Mouse (Mus musculus): ENCODE results near the gene Med25. TPM values are rescaled to one million over a fixed set of nuclear protein-coding genes. Genes with fewer than 3 reads are reported as not detected.

Gene Med25
- polyA plus RNA-seq (2015; fragmentation: Nextera tagmentation; extraction: Ambion mirVana), result 39.9 and 44.7 TPM in 2 replicates

DNA sequence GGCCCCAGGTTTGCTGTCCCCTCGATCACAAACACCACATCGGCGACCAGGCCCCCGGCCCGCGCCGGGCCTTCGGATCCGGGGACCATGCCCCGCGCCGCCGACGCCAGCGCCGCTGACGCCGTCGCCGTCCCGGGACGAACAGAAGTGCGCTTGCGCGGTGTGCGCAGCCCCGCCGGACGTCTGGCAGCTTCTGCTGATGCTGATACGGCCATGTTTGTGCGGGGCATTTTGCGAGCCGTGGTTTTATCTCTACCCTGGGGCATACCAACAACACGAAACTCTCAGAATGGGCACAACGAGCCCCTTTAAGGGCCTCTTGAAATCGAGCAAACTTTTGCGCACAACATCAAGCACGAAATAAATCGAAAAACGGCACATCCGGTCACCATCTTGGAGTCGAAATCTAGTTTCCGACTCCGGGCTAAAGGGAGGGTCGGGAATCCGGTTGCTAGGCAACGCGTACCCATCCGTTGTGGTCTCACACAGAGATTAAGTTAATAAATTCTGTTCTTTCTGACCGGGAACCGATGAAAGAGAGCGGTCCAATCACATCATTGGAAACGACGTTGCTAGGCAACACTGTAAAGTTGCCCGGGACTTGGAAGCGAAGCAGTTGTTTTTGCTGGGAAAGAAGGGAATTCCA, at the start of gene Med25:
Gene Med25 (minus strand): TSS at position 437 of the 646 bp plus-strand sequence.

DNA sequence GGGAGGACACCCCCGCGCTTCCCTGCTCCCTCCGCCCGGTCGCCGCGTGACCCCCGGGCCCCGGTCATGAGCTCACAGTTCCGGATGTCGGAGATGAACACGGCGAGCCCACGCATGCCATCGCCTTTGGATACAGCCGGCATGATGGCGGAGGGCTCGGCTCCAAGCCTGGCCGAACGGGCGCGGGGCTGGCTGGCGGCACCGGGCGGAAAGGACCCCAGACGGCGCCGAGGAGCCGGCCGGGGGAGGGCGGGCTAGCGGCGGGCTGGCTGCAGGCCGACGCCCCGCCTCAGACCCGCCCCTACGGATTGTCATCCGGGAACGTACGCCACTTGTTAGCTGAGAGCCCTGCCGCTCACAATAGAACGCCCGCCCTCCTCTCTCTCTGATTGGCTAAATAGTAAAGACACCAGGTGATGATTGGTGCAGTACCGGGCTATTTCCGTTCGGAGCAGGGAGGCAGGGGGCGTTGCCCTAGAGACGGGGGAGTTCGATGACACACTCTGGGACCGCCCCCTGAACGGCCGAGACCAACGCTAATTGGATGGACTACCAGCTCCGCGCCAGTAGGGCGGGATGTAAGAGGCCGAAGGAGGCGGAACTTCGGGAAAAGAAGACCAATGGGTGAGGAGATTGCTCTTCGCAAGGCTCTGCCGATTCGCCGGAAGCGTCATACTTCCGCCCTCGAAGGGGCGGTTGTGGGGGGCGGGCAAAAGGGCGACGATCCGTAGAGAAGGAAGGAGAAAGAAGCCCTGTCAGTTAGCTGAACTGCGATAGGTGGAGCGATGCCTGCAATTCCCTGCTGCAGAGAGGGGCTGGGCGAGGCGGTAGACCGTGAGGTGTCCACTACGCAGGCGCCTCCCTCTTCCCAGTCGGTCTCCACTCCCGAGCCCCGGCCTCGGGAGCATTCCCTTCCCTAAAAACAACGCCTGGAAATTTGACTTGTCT, 37.0 kb upstream of the Med25 start, which contains the start of gene Ap2a1:
Gene Ap2a1 (minus strand): TSS at position 293 of the 948 bp plus-strand sequence.

DNA sequence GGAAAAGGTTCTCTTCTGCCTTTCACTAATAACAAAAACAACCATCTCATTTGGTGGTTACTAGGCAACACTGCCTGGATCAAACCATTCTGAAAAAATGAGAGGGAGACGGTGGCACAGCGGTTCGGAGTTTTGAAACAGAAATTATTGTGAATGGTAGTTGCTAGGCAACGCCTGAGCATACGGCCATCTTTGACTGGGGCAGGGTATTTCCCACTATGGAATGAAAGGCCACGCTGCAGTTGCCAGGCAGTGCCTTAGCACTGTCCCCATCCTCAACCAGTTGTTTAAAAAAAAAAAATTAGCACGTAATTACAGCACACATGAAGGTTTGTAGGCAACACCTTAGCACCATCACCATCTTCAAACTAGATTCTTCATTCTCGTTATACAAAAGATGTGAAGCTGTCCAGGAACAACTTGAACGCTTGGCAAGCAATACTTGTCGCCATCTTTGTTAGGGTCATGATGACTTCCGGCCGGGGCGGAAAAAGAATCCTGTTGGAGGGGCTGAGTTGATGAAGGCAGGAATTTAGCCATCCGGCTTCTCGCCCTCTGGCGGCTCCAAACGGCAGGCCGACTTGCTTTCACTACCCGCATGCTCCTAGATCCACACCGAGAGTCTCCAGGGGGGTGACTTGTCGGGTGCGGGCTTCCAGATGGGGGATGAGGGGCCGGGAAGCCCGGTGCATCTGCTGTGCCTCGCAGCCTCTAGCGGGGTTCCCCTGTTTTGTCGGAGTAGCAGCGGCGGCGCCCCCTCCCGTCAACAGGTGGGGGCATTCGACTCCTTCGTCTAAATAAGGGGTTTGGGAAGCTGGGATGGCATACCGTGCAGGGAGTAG, 3.3 kb upstream of the Med25 start, which contains the start of gene Fuz:
Gene Fuz (plus strand): TSS at position 487 of the 842 bp plus-strand sequence.

DNA sequence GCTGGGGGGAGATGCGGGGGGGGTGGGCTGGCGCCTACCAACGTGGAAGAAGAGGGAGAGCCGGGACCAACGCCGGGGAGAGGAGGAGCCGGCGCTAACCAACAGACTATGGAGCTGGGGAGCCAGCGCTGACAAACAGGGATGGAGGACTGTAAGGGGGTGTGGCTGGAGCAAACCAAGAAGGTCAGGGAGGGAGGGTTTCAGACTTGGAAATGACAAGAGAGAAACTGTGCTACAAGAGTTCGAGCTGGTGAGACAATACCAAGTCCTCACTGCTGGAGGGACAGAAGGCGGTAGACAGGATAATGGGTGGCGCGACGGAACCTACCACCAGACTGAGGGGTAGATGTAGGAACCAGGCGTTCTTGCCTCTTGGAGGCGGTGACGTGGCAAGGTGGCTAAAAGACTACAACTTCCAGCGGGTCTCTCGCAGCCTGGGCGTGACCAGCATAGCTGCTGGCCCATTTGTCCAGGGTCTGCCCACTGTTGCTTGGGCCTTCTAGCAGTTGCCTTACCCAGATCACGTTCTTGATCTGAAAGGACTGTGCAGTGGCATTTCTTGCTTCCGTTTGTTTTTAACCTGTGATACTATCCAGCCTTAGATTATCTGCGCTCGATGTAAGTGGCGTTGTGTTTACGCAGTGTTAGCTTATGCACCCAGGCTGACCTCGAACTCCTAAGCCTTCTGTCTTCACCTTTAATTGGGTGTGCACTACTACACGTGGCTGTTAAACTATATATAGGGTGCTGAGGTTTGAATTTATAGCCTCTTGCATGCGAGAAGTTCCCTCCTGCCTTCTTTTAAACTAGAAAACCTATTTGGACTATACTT, 22.6 kb downstream of the Med25 start, which contains the start of gene Ptov1:
Gene Ptov1 (minus strand): TSS at position 92 of the 832 bp plus-strand sequence.

DNA sequence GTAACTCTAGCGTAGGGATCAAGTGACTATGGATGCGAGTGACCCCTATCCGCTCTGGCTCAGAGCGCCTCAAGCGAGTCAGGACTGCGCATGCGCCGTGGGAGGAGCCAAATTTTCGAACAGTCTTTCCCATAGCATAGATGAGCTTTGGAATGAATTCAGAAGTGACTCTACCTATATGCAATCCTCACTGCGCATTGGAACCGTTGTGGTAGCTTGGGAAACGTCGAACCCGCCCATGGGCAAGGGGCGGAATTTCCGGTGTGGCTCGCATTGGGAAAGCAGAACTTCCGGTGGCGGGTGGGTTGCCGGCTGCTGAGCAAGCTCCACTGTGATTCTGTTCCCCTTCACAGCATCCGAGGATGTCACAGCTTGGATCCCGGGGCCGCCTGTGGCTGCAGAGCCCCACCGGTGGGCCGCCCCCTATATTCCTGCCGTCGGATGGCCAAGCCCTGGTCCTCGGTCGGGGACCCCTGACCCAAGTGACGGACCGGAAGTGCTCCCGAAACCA, 35.4 kb downstream of the Med25 start, which contains the start of gene Pnkp:
Gene Pnkp (plus strand): TSS at position 98 of the 511 bp plus-strand sequence.

DNA sequence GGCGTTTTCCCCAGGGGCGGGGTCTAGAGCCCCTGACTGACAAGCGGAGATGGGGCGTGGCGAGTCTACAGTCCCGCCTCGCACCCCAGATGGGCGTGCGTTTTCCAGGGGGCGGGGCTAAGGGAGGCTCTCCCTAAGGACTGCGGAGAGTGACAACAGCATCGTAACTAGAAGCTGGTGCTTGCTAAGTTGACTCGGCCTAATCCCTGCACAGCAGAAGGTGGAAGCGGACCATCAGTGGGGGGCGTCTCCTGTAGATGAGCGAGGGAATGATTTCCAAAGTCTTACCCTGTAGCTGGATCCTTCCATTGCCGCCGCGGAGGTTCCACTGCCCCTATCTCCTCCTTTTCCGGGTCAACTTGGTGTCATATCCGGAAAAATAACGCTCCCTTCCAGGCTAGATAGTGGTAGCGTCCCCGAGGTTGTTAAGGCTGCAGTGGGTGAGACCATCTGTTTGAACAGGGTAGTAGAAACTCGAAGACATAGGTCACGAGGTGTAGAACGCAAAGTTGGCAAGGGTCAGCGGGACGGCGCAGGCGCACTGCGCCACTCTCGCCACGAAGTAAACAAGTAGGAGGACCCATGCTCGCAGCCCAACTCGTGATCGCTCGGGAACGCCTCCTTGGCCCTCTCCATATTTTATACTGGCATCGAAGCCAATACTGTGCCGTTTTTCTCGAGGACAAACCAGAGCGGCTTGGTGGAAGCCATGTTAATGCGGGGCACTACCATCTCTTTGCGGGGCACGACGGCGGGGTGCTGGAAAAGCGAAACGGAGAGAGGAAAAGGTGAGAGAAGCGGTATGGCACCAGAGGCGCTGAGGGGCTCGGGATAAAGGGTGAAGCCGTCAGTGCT, 43.7 kb downstream of the Med25 start, which contains the start of the genes Akt1s1 and Tbc1d17:
Gene Akt1s1 (plus strand): TSS at position 431 of the 855 bp plus-strand sequence.
Gene Tbc1d17 (minus strand): TSS at position 519 of the 855 bp plus-strand sequence.

MicroRNAs encoded within 50 kb of the gene (microRNA counts, 519-probe panel; counts per million panel counts)
- 88.3 counts per million for microRNA mmu-miR-707

Other genes with a start within 250 kb of the Med25 start
- not detected in 2 replicates for gene Myh14, start 221.9 kb downstream of the Med25 start, polyA plus RNA-seq (2015; fragmentation: Nextera tagmentation; extraction: Ambion mirVana)
- not detected in 2 replicates for gene Izumo2, start 184.0 kb downstream of the Med25 start, polyA plus RNA-seq (2015; fragmentation: Nextera tagmentation; extraction: Ambion mirVana)
- gene Vrk3, start 144.3 kb downstream of the Med25 start, polyA plus RNA-seq (2015; fragmentation: Nextera tagmentation; extraction: Ambion mirVana), result 29.3 and 31.6 TPM in 2 replicates
- 0.34 and 0.58 TPM in 2 replicates for gene Zfp473, start 141.7 kb downstream of the Med25 start, polyA plus RNA-seq (2015; fragmentation: Nextera tagmentation; extraction: Ambion mirVana)
- 54.6 and 55.9 TPM in 2 replicates for gene Nup62, start 76.6 kb downstream of the Med25 start, polyA plus RNA-seq (2015; fragmentation: Nextera tagmentation; extraction: Ambion mirVana)
- gene Il4i1, start 76.3 kb downstream of the Med25 start, polyA plus RNA-seq (2015; fragmentation: Nextera tagmentation; extraction: Ambion mirVana), result 2.1 and 2.3 TPM in 2 replicates
- 2.1 and 2.6 TPM in 2 replicates for gene Atf5, start 76.1 kb downstream of the Med25 start, polyA plus RNA-seq (2015; fragmentation: Nextera tagmentation; extraction: Ambion mirVana)
- gene Akt1s1, start 43.7 kb downstream of the Med25 start, polyA plus RNA-seq (2015; fragmentation: Nextera tagmentation; extraction: Ambion mirVana), result 30.3 and 34.1 TPM in 2 replicates
- 34.9 and 39.2 TPM in 2 replicates for gene Tbc1d17, start 43.6 kb downstream of the Med25 start, polyA plus RNA-seq (2015; fragmentation: Nextera tagmentation; extraction: Ambion mirVana)
- gene Pnkp, start 35.6 kb downstream of the Med25 start, polyA plus RNA-seq (2015; fragmentation: Nextera tagmentation; extraction: Ambion mirVana), result 44.6 and 51.7 TPM in 2 replicates
- 75.8 and 108 TPM in 2 replicates for gene Ptov1, start 22.9 kb downstream of the Med25 start, polyA plus RNA-seq (2015; fragmentation: Nextera tagmentation; extraction: Ambion mirVana)
- gene Fuz, start 3.4 kb upstream of the Med25 start, polyA plus RNA-seq (2015; fragmentation: Nextera tagmentation; extraction: Ambion mirVana), result 6.4 and 7.7 TPM in 2 replicates
- 54.9 and 61.8 TPM in 2 replicates for gene Ap2a1, start 36.8 kb upstream of the Med25 start, polyA plus RNA-seq (2015; fragmentation: Nextera tagmentation; extraction: Ambion mirVana)
- 0.17 TPM in 1 of 2 replicates, not detected in the other for gene Tsks, start 50.5 kb upstream of the Med25 start, polyA plus RNA-seq (2015; fragmentation: Nextera tagmentation; extraction: Ambion mirVana)
- 3.7 and 4.5 TPM in 2 replicates for gene Cpt1c, start 82.1 kb upstream of the Med25 start, polyA plus RNA-seq (2015; fragmentation: Nextera tagmentation; extraction: Ambion mirVana)
- 215 and 217 TPM in 2 replicates for gene Prmt1, start 93.9 kb upstream of the Med25 start, polyA plus RNA-seq (2015; fragmentation: Nextera tagmentation; extraction: Ambion mirVana)
- 54.1 and 62.3 TPM in 2 replicates for gene Irf3, start 104.9 kb upstream of the Med25 start, polyA plus RNA-seq (2015; fragmentation: Nextera tagmentation; extraction: Ambion mirVana)
- gene Bcl2l12, start 106.0 kb upstream of the Med25 start, polyA plus RNA-seq (2015; fragmentation: Nextera tagmentation; extraction: Ambion mirVana), result 28.5 and 32.0 TPM in 2 replicates
- 15.0 and 17.0 TPM in 2 replicates for gene Scaf1, start 123.7 kb upstream of the Med25 start, polyA plus RNA-seq (2015; fragmentation: Nextera tagmentation; extraction: Ambion mirVana)
- 25.6 and 26.0 TPM in 2 replicates for gene Rras, start 125.2 kb upstream of the Med25 start, polyA plus RNA-seq (2015; fragmentation: Nextera tagmentation; extraction: Ambion mirVana)
- 3.9 and 5.0 TPM in 2 replicates for gene Prr12, start 160.2 kb upstream of the Med25 start, polyA plus RNA-seq (2015; fragmentation: Nextera tagmentation; extraction: Ambion mirVana)
- gene Nosip, start 169.7 kb upstream of the Med25 start, polyA plus RNA-seq (2015; fragmentation: Nextera tagmentation; extraction: Ambion mirVana), result 37.2 and 45.0 TPM in 2 replicates
- gene Prrg2, start 170.0 kb upstream of the Med25 start, polyA plus RNA-seq (2015; fragmentation: Nextera tagmentation; extraction: Ambion mirVana), result 10.0 and 12.4 TPM in 2 replicates
- 80.3 and 93.9 TPM in 2 replicates for gene Rcn3, start 199.5 kb upstream of the Med25 start, polyA plus RNA-seq (2015; fragmentation: Nextera tagmentation; extraction: Ambion mirVana)
- 59.4 and 86.0 TPM in 2 replicates for gene Fcgrt, start 211.1 kb upstream of the Med25 start, polyA plus RNA-seq (2015; fragmentation: Nextera tagmentation; extraction: Ambion mirVana)
- gene Rps11, start 231.7 kb upstream of the Med25 start, polyA plus RNA-seq (2015; fragmentation: Nextera tagmentation; extraction: Ambion mirVana), result 1,257 and 1,307 TPM in 2 replicates
- gene Rpl13a, start 236.0 kb upstream of the Med25 start, polyA plus RNA-seq (2015; fragmentation: Nextera tagmentation; extraction: Ambion mirVana), result 1,601 and 1,631 TPM in 2 replicates
- 0.35 and 0.44 TPM in 2 replicates for gene Gm45713, start 243.5 kb upstream of the Med25 start, polyA plus RNA-seq (2015; fragmentation: Nextera tagmentation; extraction: Ambion mirVana)
- 7.2 and 9.3 TPM in 2 replicates for gene Flt3l, start 243.7 kb upstream of the Med25 start, polyA plus RNA-seq (2015; fragmentation: Nextera tagmentation; extraction: Ambion mirVana)